Mouse (Mus musculus) granulocyte monocyte progenitor cell, adult 5-6 weeks (primary cell): Measurements from ENCODE around the gene Fastkd2. TPM values are rescaled to one million over a fixed set of nuclear protein-coding genes. Genes with fewer than 3 reads are reported as not detected.

Source experiments
- ATAC-seq: replicated peaks from 2 replicates; pipeline ENCODE4 v1.8.0; 2016; ENCODE audit warnings: mild to moderate bottlenecking, moderate TSS enrichment, inconsistent platforms; ENCODE audit not compliant: poor library complexity, severe bottlenecking
- total RNA-seq, 2 experiments: library from RNA; stranded (forward) in 1 of 2; stranded (reverse) in 1 of 2; fragments of 200-712, 200-1000 nt in 1 of 2; fragments of >200 nt in 1 of 2; fragmentation: Nextera tagmentation in 1 of 2; gene quantifications; 2 replicates each; pipeline ENCODE4 v1.2.3; 2014 to 2017

The Fastkd2 gene
- total RNA-seq (2014; fragmentation: Nextera tagmentation), result 34.0 and 65.6 TPM in 2 replicates
- total RNA-seq (2017), result 35.7 and 43.0 TPM in 2 replicates

DNA sequence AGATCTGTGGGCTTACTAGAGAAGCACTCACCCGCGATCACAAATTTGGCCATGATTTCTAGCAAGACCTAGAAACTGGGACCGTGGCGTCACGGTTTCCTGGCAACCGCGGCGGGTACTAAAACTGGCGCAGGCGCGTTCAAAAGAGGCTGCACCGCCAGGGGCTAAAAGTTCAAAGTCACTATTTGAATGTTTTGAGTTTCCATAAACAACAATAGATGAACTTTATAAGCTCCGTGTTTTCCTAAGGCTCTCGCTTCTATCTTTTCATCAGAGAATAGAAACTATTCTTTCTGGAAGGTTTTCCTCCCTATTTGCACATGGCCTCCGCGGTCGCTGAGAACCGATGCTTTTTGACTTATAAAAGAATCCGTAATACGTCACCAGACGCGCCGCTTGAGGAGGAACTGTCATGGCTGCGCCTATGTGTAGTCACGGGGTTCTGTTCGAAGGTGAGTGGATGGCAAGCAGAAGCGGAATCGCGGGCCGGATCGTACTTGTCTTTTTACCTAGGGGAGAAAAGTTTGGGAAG, at the start of gene Fastkd2, which contains the start of gene Mdh1b:
Fastkd2 (plus strand) TSS at position 375 of the 532 bp plus-strand sequence.
Mdh1b (minus strand) TSS at position 79 of the 532 bp plus-strand sequence.
- ATAC-seq, result peak; percentile 100

GRCm38 (mm10) chr1:63686827-63687226, 43.6 kb upstream of the Fastkd2 start, which contains the start of gene Dytn:
TSS of gene Dytn (minus strand) at chr1:63686927.
- ATAC-seq, result no peak

DNA sequence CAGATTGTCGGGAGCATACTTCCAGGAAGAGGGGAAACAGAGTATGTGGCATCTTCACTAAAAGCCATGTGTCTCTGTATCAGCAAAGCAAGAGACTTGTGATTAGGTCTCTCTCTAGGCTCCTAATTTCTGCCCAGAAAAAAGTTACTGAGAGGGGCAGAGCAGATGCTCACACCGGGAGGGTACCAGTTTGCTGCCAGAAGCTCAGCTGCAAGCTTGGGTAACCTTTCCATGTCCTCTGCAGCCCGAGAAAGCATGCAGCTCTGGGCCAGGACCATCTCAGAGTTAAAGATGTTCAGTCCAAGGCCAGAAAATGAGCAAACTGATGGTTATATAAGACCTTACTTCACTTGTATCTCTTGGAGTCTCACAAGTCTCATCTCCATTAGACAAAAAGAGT, 33.6 kb upstream of the Fastkd2 start:
- ATAC-seq, result no peak

DNA sequence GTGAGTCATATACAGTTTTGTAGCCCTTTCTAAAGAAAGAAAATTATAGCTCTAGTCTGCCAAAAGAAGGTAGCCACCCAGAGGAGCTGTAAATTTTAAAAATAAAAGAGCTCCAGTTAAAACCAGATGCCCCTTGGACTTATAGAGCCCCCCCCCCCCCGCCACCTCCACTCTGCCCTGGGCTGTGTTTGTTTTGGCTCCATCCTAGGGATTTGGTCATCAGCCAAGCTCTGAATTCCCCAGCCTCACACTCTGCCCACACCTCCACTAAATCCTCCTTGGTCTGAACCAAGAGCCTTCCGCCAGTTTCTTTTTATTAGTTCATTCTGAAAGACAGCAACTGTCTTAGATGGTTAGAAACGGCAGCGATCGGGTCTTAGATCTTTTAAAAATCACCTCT, 24.7 kb upstream of the Fastkd2 start:
- ATAC-seq, result no peak

DNA sequence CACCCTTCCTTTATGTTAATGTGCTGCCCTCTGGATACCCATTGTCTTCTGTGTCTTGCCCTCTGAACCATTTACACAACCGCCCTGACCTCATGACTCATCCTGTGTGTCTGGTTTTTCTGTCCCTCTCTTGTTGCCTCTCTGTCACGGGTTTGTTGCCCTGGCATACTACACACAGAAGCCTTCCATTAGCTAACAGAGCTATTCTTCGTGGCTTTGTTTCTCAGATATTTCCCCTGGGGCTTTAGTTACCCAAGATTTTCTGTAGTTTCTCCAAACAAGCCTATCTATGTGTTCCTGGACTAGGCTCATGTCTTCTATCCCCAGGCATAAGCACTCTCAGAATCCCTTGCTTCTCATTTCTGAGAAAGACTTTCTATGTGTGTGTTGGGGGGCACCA, 21.5 kb upstream of the Fastkd2 start:
- no peak for ATAC-seq

- ATAC-seq, result no peak
These were observed 10.3 kb upstream of the Fastkd2 start for GRCm38 (mm10) chr1:63720161-63720560.

DNA sequence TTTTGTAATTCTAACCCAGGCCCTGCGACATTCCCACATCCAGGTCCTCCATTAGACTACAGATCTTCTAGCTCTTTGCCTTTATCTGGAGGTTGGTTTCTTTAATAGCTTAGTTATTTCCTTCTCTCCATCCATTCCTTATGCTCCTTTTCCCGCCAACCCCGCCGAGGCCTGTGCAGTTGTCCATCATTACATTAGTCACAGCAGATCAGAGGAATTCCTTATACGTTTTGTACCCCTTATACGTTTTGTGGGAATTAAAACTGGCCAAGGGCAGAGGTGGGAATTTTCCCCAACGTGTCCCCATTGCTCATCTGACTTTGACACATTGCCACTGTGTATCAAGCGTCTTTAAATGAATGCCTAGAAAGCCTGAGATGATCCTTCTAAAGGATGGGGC, 618 bp upstream of the Fastkd2 start:
- no peak for ATAC-seq

DNA sequence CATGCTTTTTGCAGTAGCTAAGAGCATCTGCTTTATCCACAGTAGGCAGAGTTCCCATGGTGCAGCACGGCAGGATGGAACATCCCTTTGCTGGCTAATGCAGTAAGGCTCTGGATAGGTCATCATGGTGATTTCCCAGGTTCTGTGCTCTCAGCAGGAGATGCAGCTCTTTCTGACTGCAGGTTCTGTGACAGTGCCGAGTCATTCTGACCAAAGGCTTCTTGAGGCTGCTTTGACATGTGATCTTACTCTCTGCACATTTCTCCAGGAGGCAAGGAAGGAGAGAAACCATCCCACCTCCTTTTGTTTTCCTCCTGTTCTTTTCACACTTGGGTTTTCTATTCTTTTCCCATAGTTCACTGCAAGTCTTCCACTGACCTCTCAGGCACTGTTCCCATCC, 25.6 kb downstream of the Fastkd2 start:
- ATAC-seq, result no peak

- ATAC-seq, result peak; percentile 44
These were observed 32.8 kb downstream of the Fastkd2 start for GRCm38 (mm10) chr1:63763212-63763694.

DNA sequence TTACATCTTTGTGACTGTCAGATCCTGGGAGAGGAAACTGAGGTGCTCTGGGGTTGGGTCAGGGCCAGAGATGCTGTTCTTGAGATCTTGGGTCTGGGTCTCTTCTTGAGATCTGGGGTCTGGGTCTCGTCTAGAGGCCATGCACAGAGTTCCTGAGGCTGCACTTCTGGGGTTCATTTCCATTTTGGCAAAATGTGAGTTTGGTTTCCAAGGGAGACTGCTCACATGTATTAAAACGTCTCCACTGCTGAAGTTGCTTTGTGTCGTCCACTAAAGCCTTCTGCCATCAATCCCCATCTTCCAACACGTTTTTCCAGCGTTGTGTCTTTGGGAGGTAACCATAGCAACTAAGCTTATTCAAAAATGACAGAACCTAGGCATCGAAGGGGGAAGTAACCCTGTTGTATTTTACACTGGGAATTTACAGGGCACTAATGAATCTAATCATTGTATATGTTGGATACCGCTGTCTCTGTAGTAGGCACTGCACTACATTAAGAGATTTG, 33.5 kb downstream of the Fastkd2 start:
- ATAC-seq, result no peak

DNA sequence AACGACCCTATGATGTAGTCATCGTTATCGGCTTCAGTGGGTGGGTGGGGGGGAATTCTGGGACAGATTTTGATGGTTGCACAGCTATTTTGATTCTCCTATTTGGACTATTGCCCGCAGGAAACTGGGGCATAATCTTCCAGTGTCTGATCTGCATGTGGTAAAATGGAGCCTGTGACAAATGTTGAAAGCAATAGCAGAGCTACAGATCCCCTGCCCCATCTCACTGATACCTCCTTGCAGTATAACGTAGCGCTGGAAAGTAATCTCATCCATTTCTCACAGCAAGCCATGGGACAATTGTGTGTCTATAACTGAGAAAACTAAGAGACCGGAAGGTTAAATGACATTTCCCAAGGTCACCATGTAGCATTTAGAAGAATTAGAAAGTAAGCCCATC, 34.0 kb downstream of the Fastkd2 start:
- ATAC-seq, result no peak

- ATAC-seq, result no peak
These were observed 37.7 kb downstream of the Fastkd2 start for GRCm38 (mm10) chr1:63768112-63768511.

- ATAC-seq, result no peak
These were observed 38.8 kb downstream of the Fastkd2 start, which contains the start of gene 4933402D24Rik for GRCm38 (mm10) chr1:63769167-63769566. TSS of gene 4933402D24Rik (minus strand) at chr1:63769267.

- ATAC-seq, result no peak
These were observed 39.9 kb downstream of the Fastkd2 start for GRCm38 (mm10) chr1:63770309-63770708.

DNA sequence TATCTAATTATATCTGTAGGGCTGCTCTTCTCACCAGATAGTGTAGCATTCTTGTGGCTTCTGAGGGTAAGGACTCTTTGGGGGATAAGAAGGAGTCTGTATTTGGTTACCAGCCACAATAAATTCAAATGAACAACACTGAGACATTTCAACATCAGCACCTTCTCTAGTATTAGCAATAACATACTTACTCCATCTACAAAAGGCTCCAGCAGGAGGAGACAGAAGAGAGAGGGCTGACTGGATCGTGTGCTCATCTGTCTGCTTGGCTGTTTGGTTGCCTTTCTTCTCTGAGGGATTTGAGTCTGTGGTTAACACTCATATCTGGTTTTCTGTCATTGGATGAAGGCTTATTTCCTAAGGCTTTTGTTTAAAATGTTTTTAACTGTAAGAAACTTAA, 46.0 kb downstream of the Fastkd2 start:
- ATAC-seq, result no peak

DNA sequence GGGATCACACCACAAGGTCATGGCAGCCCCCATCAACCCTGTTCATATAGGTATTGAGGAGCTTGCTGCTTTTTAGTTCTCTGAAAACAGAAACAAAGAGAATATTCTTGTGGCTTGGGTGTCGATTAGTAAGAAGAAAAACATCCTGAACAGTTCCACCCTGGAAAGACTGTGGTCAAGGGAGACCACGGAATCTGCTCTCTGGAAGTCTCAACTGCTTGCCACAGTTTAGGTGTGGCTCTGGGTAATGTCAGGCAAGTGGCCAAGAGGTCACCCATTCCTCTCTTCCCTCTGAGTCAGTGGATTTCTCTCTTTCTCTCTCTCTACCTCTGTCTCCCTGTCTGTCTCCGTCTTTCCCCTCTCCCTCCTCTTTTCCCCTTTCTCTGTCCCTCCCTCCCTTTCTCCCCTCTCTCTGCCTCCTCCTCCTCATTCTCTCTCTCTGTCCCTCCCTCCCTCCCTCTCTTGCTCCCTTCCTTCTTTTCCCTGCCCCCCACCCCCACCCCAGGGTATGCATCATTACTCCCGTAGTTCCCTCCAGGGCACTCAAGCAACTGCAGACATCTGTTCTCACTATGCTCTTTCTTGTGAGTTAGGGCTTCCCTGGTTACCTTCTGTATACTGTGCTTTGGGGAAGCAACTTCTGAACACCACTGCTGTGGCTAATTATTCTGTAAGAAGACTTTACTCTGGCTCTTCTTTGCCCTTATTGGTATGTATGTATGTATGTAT, 46.7 kb downstream of the Fastkd2 start:
- ATAC-seq, result no peak

- 0 out of 2 replicates have a peak, but pooled peaks have one; percentile 42 for ATAC-seq
These were observed 63.9 kb downstream of the Fastkd2 start for GRCm38 (mm10) chr1:63794326-63794725.
